Mouse (Mus musculus) limb, embryonic 13.5 days (tissue): Measurements from ENCODE around the gene Pitx3. TPM values are rescaled to one million over a fixed set of nuclear protein-coding genes. Genes with fewer than 3 reads are reported as not detected.
A peak's percentile ranks its signal among the peaks of the same experiment; 100 is the strongest.

Experiments
- ATAC-seq: fragments of 200-750 bp; cut with Nextera tagmentation; 2 replicates; pipeline ENCODE4 v1.8.0; 2017; ENCODE audit warnings: low read depth, moderate number of reproducible peaks, moderate TSS enrichment; ENCODE audit not compliant: low FRiP score
- H3K27ac ChIP-seq: fragments of 300-500 bp; sonication (generic); 2 replicates; pipeline ENCODE4 v1.5.1; 2015; ENCODE audit warnings: inconsistent platforms, mild to moderate bottlenecking, moderate library complexity
- H3K27me3 ChIP-seq: fragments of 300-500 bp; sonication (generic); 2 replicates; pipeline ENCODE4 v1.6.1; 2015; ENCODE audit warnings: mild to moderate bottlenecking, inconsistent platforms
- H3K36me3 ChIP-seq: fragments of 300-500 bp; sonication (generic); 2 replicates; pipeline ENCODE4 v1.6.1; 2015; ENCODE audit warnings: inconsistent platforms, mild to moderate bottlenecking, moderate library complexity
- H3K4me1 ChIP-seq: fragments of 300-500 bp; sonication (generic); 2 replicates; pipeline ENCODE4 v1.6.1; 2015; ENCODE audit warnings: inconsistent platforms
- H3K4me2 ChIP-seq: fragments of 300-500 bp; sonication (generic); replicated peaks from 2 replicates; pipeline ENCODE4 v1.6.1; 2015; ENCODE audit warnings: inconsistent platforms, mild to moderate bottlenecking, moderate library complexity
- H3K4me3 ChIP-seq: fragments of 300-500 bp; sonication (generic); 2 replicates; pipeline ENCODE4 v1.5.1; 2015; ENCODE audit warnings: moderate library complexity, mild to moderate bottlenecking, inconsistent platforms
- H3K9ac ChIP-seq: fragments of 300-500 bp; sonication (generic); 2 replicates; pipeline ENCODE4 v1.6.1; 2015; ENCODE audit warnings: mild to moderate bottlenecking, inconsistent platforms
- H3K9me3 ChIP-seq: fragments of 300-500 bp; sonication (generic); 2 replicates; pipeline ENCODE4 v1.6.1; 2016; ENCODE audit warnings: inconsistent platforms
- WGBS: fragments of 180-500 bp; shearing (Covaris S2); methylation state at CpG from one replicate; pipeline ENCODE4 v1.1.7; 2015; 5-methylcytosine and 5-hydroxymethylcytosine counted together
- polyA plus RNA-seq: library from polyadenylated mRNA; unstranded; fragments of >200 nt; fragmentation: Nextera tagmentation; extraction: Ambion mirVana; gene quantifications from 2 replicates; pipeline ENCODE4 v1.2.1, GENCODE M21; 2015

The Pitx3 gene
- polyA plus RNA-seq, 1 experiment from 2014 or later = 9.1 TPM

- Histone ChIP-seq H3K4me2 (peak within 1 kb of the TSS; percentile 85), H3K9me3 (no peaks in the 10 kb centered on the region), H3K4me3 (peak within 1 kb of the TSS; percentile 91), H3K4me1 (peaks cover 35% of the 10 kb centered on the region), H3K27me3 (peaks cover 38% of the 10 kb centered on the region), H3K27ac (no peak within 1 kb of the TSS; the same call in 1 of the 2 replicates), H3K9ac (peak within 1 kb of the TSS; percentile 82), H3K36me3 (0 out of 2 replicates have a peak, but pooled peaks cover 5% of the 10 kb centered on the region)
- ATAC-seq = peak; percentile 97
- under 1% methylated on average over 35 of the region's 37 CpGs for WGBS
Measured at GRCm38 (mm10) chr19:46152127-46152803, 4.1 kb upstream of the Pitx3 start, which contains the start of gene Gbf1. Gene Gbf1, plus strand, starts transcription at chr19:46152509.

- ATAC-seq = no peak
- Histone ChIP-seq H3K36me3 (no peaks in the 10 kb centered on the region), H3K27me3 (peaks cover 69% of the 10 kb centered on the region), H3K4me1 (peaks cover 32% of the 10 kb centered on the region), H3K4me3 (peak overlapping the region; percentile 54), H3K27ac (no peak overlapping the region), H3K9me3 (no peaks in the 10 kb centered on the region), H3K4me2 (peak overlapping the region; percentile 94), H3K9ac (no peak overlapping the region)
- WGBS = 23% methylated on average over 12 of the region's 12 CpGs
Measured at GRCm38 (mm10) chr19:46149091-46149490, 965 bp upstream of the Pitx3 start.

GRCm38 (mm10) chr19:46148372-46148760 is 240 bp upstream of the Pitx3 start:
- Histone ChIP-seq H3K9me3 (no peaks in the 10 kb centered on the region), H3K27me3 (peaks cover 77% of the 10 kb centered on the region), H3K27ac (no peak overlapping the region), H3K4me1 (peaks cover 24% of the 10 kb centered on the region), H3K9ac (peak overlapping the region; percentile 65), H3K4me2 (peak overlapping the region; percentile 94), H3K4me3 (peak overlapping the region; percentile 54), H3K36me3 (no peaks in the 10 kb centered on the region)
- WGBS = under 1% methylated on average over 27 of the region's 27 CpGs
- ATAC-seq = peak; percentile 82

GRCm38 (mm10) chr19:46141091-46141490 is 7.0 kb downstream of the Pitx3 start:
- H3K9me3 ChIP-seq = no peaks in the 10 kb centered on the region
- H3K9ac ChIP-seq = no peak overlapping the region
- WGBS = 16% methylated on average over 6 of the region's 6 CpGs
- no peak overlapping the region for H3K4me3 ChIP-seq
- no peak overlapping the region for H3K27ac ChIP-seq
- ATAC-seq = peak; percentile 76
- peaks cover 99% of the 10 kb centered on the region for H3K27me3 ChIP-seq
- no peaks in the 10 kb centered on the region for H3K36me3 ChIP-seq
- no peak overlapping the region for H3K4me2 ChIP-seq
- peaks cover 22% of the 10 kb centered on the region for H3K4me1 ChIP-seq

GRCm38 (mm10) chr19:46140324-46140723 is 7.8 kb downstream of the Pitx3 start:
- Histone ChIP-seq H3K4me2 (no peak overlapping the region), H3K27me3 (peaks cover 99% of the 10 kb centered on the region), H3K27ac (no peak overlapping the region), H3K4me3 (no peak overlapping the region), H3K36me3 (no peaks in the 10 kb centered on the region), H3K9ac (peak overlapping the region; percentile 31; the same call in 1 of the 2 replicates), H3K4me1 (peaks cover 30% of the 10 kb centered on the region), H3K9me3 (no peaks in the 10 kb centered on the region)
- WGBS = 60% methylated on average over 2 of the region's 2 CpGs
- ATAC-seq = no peak

- WGBS = 5% methylated on average over 49 of the region's 49 CpGs
- Histone ChIP-seq H3K9me3 (no peaks in the 10 kb centered on the region), H3K27ac (no peak overlapping the region), H3K4me3 (peak overlapping the region; percentile 61), H3K27me3 (peaks cover 97% of the 10 kb centered on the region), H3K4me1 (peaks cover 33% of the 10 kb centered on the region), H3K9ac (peak overlapping the region; percentile 63), H3K36me3 (no peaks in the 10 kb centered on the region), H3K4me2 (peak overlapping the region; percentile 100)
- ATAC-seq = no peak
Measured at GRCm38 (mm10) chr19:46136639-46137580, 11.2 kb downstream of the Pitx3 start.

- H3K27ac ChIP-seq = no peak overlapping the region
Measured at GRCm38 (mm10) chr19:46135789-46136638, 12.1 kb downstream of the Pitx3 start.

GRCm38 (mm10) chr19:46135297-46135696 is 12.8 kb downstream of the Pitx3 start:
- H3K4me2 ChIP-seq = peak overlapping the region; percentile 100
- H3K27me3 ChIP-seq = peaks cover 97% of the 10 kb centered on the region
- H3K4me3 ChIP-seq = peak overlapping the region; percentile 61
- no peaks in the 10 kb centered on the region for H3K9me3 ChIP-seq
- under 1% methylated on average over 12 of the region's 12 CpGs for WGBS
- no peaks in the 10 kb centered on the region for H3K36me3 ChIP-seq
- ATAC-seq = peak; percentile 65
- H3K27ac ChIP-seq = no peak overlapping the region
- H3K4me1 ChIP-seq = peaks cover 26% of the 10 kb centered on the region
- peak overlapping the region; percentile 63; the same call in 1 of the 2 replicates for H3K9ac ChIP-seq

More at GRCm38 (mm10) chr19:46135789-46136638, 12.1 kb downstream of the Pitx3 start:
- peak; percentile 55 for ATAC-seq
- peak overlapping the region; percentile 63 for H3K9ac ChIP-seq
- under 1% methylated on average over 79 of the region's 79 CpGs for WGBS
- H3K4me2 ChIP-seq = peak overlapping the region; percentile 100
- H3K4me3 ChIP-seq = peak overlapping the region; percentile 61
- peaks cover 32% of the 10 kb centered on the region for H3K4me1 ChIP-seq
- no peaks in the 10 kb centered on the region for H3K9me3 ChIP-seq
- H3K36me3 ChIP-seq = no peaks in the 10 kb centered on the region
- H3K27me3 ChIP-seq = peaks cover 97% of the 10 kb centered on the region

GRCm38 (mm10) chr19:46132577-46132976 is 15.5 kb downstream of the Pitx3 start:
- 43% methylated on average over 6 of the region's 6 CpGs for WGBS
- no peak overlapping the region for H3K9ac ChIP-seq
- no peaks in the 10 kb centered on the region for H3K9me3 ChIP-seq

GRCm38 (mm10) chr19:46131694-46132525 is 16.2 kb downstream of the Pitx3 start, which contains the start of gene Elovl3:
Gene Elovl3, plus strand, starts transcription at chr19:46131897.
- Histone ChIP-seq H3K27ac (no peak within 1 kb of the TSS), H3K4me3 (peak within 1 kb of the TSS; percentile 27), H3K4me1 (peaks cover 23% of the 10 kb centered on the region), H3K9ac (peak within 1 kb of the TSS; percentile 35; the same call in 1 of the 2 replicates), H3K36me3 (no peaks in the 10 kb centered on the region), H3K27me3 (peaks cover 84% of the 10 kb centered on the region), H3K9me3 (no peaks in the 10 kb centered on the region), H3K4me2 (peak within 1 kb of the TSS; percentile 53)
- 4% methylated on average over 31 of the region's 31 CpGs for WGBS
- ATAC-seq = 0 out of 2 replicates have a peak, but pooled peaks have one; percentile 34

More at GRCm38 (mm10) chr19:46132577-46132976, 15.5 kb downstream of the Pitx3 start:
- no peak for ATAC-seq
- no peak overlapping the region for H3K4me3 ChIP-seq
- H3K4me2 ChIP-seq = no peak overlapping the region
- H3K4me1 ChIP-seq = peaks cover 26% of the 10 kb centered on the region
- peaks cover 86% of the 10 kb centered on the region for H3K27me3 ChIP-seq
- H3K36me3 ChIP-seq = no peaks in the 10 kb centered on the region
- no peak overlapping the region for H3K27ac ChIP-seq
